Mouse (Mus musculus): Measurements from ENCODE around the gene Mrps22.

The Mrps22 gene

GRCm38 (mm10) chr9:98601156-98601836 is at the start of gene Mrps22:
Mrps22 (minus strand) TSS chr9:98601660.
- DNase-seq (ENCODE audit: low spot score in 2 of 2), result peak; percentile 64 to 67

- no peak for DNase-seq (ENCODE audit: low spot score in 2 of 2)
These were observed 49.1 kb upstream of the Mrps22 start for GRCm38 (mm10) chr9:98650547-98650946.

- DNase-seq (ENCODE audit: low spot score in 2 of 2), result no peak
These were observed 46.0 kb upstream of the Mrps22 start for GRCm38 (mm10) chr9:98647418-98647817.

GRCm38 (mm10) chr9:98645750-98646149 is 44.3 kb upstream of the Mrps22 start:
- peak in 1 of 2 experiments; percentile 7 for DNase-seq (ENCODE audit: low spot score in 2 of 2)

- no peak for DNase-seq (ENCODE audit: low spot score in 2 of 2)
These were observed 40.7 kb upstream of the Mrps22 start for GRCm38 (mm10) chr9:98642126-98642525.

GRCm38 (mm10) chr9:98633287-98634162 is 32.1 kb upstream of the Mrps22 start:
- DNase-seq (ENCODE audit: low spot score in 2 of 2), result no peak

- DNase-seq (ENCODE audit: low spot score in 2 of 2), result no peak
These were observed 27.0 kb upstream of the Mrps22 start for GRCm38 (mm10) chr9:98628480-98628879.

GRCm38 (mm10) chr9:98604896-98605295 is 3.4 kb upstream of the Mrps22 start:
- DNase-seq (ENCODE audit: low spot score in 2 of 2), result no peak

GRCm38 (mm10) chr9:98601837-98602359 is 438 bp upstream of the Mrps22 start:
- DNase-seq (ENCODE audit: low spot score in 2 of 2), result no peak

- no peak for DNase-seq (ENCODE audit: low spot score in 2 of 2)
These were observed 1.4 kb downstream of the Mrps22 start for GRCm38 (mm10) chr9:98600094-98600493.

GRCm38 (mm10) chr9:98583852-98584251 is 17.6 kb downstream of the Mrps22 start:
- DNase-seq (ENCODE audit: low spot score in 2 of 2), result no peak

GRCm38 (mm10) chr9:98563137-98564126 is 38.0 kb downstream of the Mrps22 start, which contains the start of gene Copb2:
Copb2 (plus strand) TSS chr9:98563721.
- peak; percentile 98 to 99 for DNase-seq (ENCODE audit: low spot score in 2 of 2)

GRCm38 (mm10) chr9:98544042-98544441 is 57.4 kb downstream of the Mrps22 start:
- no peak for DNase-seq (ENCODE audit: low spot score in 2 of 2)
